Mouse (Mus musculus) forebrain, embryonic 16.5 days (tissue): ENCODE results near the gene Ghrl. TPM values are rescaled to one million over a fixed set of nuclear protein-coding genes. Genes with fewer than 3 reads are reported as not detected.

Experiments used
- ATAC-seq: fragments of 200-750 bp; cut with Nextera tagmentation; 2 replicates; pipeline ENCODE4 v1.8.0; 2017; ENCODE audit warnings: mild to moderate bottlenecking, moderate library complexity
- H3K27ac ChIP-seq: fragments of 300-500 bp; sonication (generic); 2 replicates; pipeline ENCODE4 v1.5.1; 2014; ENCODE audit warnings: low read length, control low read depth
- H3K27me3 ChIP-seq: fragments of 300-500 bp; sonication (generic); replicated peaks from 2 replicates; pipeline ENCODE4 v1.6.1; 2014; ENCODE audit warnings: low read length; ENCODE audit not compliant: control insufficient read depth, insufficient read depth
- H3K36me3 ChIP-seq: fragments of 300-500 bp; sonication (generic); 2 replicates; pipeline ENCODE4 v1.6.1; 2014; ENCODE audit not compliant: control insufficient read depth, insufficient read depth
- H3K4me1 ChIP-seq: fragments of 300-500 bp; sonication (generic); replicated peaks from 2 replicates; pipeline ENCODE4 v1.6.1; 2014; ENCODE audit warnings: low read length; ENCODE audit not compliant: control insufficient read depth, insufficient read depth
- H3K4me2 ChIP-seq: fragments of 300-500 bp; sonication (generic); 2 replicates; pipeline ENCODE4 v1.6.1; 2014; ENCODE audit warnings: mild to moderate bottlenecking, low read length, control low read depth
- H3K4me3 ChIP-seq: fragments of 300-500 bp; sonication (generic); replicated peaks from 2 replicates; pipeline ENCODE4 v1.5.1; 2014; ENCODE audit warnings: mild to moderate bottlenecking, low read length, control low read depth
- H3K9ac ChIP-seq: fragments of 300-500 bp; sonication (generic); replicated peaks from 2 replicates; pipeline ENCODE4 v1.6.1; 2014; ENCODE audit warnings: low read depth, low read length, control low read depth
- H3K9me3 ChIP-seq: fragments of 300-500 bp; sonication (generic); 2 replicates; pipeline ENCODE4 v1.6.1; 2016; ENCODE audit warnings: low read length; ENCODE audit not compliant: control insufficient read depth
- WGBS: fragments of 180-500 bp; shearing (Covaris S2); extraction: QIAGEN DNeasy Blood & Tissue Kit; methylation state at CpG from one replicate; pipeline ENCODE4 v1.1.7; 2014; 5-methylcytosine and 5-hydroxymethylcytosine counted together
- polyA plus RNA-seq: library from polyadenylated mRNA; unstranded; fragments of >200 nt; fragmentation: Nextera tagmentation; extraction: Ambion mirVana; gene quantifications from 2 replicates; pipeline ENCODE4 v1.2.1, GENCODE M21; 2015

Gene Ghrl
- polyA plus RNA-seq, 1 experiment from 2014 or later, result 0.49 TPM

DNA sequence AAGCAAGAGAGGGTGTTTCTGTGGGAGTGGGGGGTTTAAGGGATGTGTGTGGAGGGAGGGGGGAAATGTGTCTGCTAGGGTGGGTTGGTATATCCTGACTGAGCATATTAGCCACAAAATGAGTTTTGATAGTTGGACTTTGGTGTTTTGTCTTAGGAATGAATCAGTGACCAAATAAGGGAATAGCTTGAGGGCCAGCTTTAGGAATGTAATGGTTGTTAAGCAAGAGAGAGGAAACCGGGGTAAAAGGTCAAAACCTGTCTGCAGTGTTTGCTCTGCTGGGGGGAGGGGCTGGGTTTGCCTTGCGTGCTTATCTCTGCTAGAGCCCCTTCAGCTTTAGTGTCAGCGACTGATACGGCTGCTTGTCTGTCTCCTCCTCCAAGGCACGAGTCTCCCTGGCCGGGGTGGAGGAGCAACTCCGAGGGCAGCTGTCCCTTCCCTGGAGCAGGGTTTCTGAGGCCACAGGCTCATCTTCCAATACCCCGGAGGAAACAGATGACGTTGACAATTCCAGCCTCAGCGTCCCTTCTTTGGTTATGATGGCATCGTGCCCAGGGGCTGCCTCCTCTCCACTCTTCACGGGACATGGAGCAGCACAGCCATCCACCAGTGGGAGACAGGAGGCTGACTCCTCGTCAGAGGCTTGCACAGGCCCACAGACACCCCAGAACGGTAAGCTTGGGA, 29.1 kb downstream of the Ghrl start:
- Histone ChIP-seq H3K4me1 (no peaks in the 10 kb centered on the region), H3K4me2 (no peak overlapping the region), H3K9me3 (no peaks in the 10 kb centered on the region), H3K36me3 (no peaks in the 10 kb centered on the region), H3K4me3 (no peak overlapping the region), H3K27me3 (no peaks in the 10 kb centered on the region), H3K9ac (no peak overlapping the region), H3K27ac (no peak overlapping the region)
- WGBS, result 17% methylated on average over 14 of the region's 14 CpGs
- no peak for ATAC-seq

DNA sequence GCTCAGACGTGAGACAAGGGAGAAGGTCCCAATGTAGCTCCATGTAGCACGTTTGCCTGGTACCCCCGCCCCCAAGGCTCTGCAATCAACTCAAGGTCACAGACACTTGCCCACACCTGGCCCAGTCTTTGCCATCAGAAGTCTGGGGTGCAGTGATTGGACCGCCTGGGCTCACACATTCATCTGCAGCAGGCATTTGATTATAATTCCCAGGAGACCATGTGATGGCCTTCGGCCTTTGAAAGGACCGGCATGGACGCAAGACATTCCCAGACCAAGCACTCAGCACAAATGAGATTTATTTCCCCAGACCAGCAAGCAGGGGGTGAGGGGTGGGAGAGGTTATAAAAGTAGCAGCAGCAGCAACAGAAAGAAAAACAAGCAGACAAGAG, 29.7 kb downstream of the Ghrl start:
- Histone ChIP-seq H3K27ac (no peak overlapping the region), H3K27me3 (no peaks in the 10 kb centered on the region), H3K9me3 (no peaks in the 10 kb centered on the region), H3K4me1 (no peaks in the 10 kb centered on the region), H3K36me3 (no peaks in the 10 kb centered on the region), H3K4me3 (no peak overlapping the region), H3K9ac (no peak overlapping the region), H3K4me2 (no peak overlapping the region)
- 43% methylated on average over 7 of the region's 7 CpGs for WGBS
- ATAC-seq, result no peak

DNA sequence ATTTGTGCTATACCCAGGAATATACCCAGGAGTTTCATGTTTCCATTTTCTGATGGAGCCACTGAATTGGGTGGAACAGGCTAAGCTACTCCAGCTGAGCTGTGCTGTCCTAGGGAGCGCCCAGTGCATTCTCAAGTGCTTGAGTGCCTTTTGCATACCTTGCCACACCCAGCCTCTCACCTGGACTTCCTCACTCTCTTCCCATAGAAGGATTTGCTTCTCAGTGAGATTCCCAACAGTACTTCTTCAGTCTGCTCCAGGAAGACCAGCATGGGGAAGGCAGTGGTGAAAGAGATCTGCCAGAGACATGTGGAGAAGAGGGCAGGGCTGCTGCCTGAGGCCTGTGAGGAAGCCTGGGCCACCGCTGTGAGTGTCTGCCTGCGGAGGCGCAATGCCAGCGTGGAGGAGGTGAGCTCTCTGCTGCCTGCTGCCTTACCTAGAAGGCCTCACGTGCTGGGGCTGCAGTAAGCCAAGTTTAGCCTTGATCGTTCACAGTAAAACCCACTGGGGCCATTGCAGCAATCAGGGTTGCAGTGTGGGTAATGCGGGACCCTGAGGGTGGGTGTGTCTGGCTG, 33.0 kb downstream of the Ghrl start:
- no peak overlapping the region for H3K27ac ChIP-seq
- ATAC-seq, result no peak
- no peak overlapping the region for H3K4me3 ChIP-seq
- H3K36me3 ChIP-seq, result no peaks in the 10 kb centered on the region
- WGBS, result 40% methylated on average over 8 of the region's 8 CpGs
- no peak overlapping the region for H3K4me2 ChIP-seq
- H3K9ac ChIP-seq, result no peak overlapping the region
- H3K4me1 ChIP-seq, result no peaks in the 10 kb centered on the region
- H3K9me3 ChIP-seq, result no peaks in the 10 kb centered on the region
- no peaks in the 10 kb centered on the region for H3K27me3 ChIP-seq

DNA sequence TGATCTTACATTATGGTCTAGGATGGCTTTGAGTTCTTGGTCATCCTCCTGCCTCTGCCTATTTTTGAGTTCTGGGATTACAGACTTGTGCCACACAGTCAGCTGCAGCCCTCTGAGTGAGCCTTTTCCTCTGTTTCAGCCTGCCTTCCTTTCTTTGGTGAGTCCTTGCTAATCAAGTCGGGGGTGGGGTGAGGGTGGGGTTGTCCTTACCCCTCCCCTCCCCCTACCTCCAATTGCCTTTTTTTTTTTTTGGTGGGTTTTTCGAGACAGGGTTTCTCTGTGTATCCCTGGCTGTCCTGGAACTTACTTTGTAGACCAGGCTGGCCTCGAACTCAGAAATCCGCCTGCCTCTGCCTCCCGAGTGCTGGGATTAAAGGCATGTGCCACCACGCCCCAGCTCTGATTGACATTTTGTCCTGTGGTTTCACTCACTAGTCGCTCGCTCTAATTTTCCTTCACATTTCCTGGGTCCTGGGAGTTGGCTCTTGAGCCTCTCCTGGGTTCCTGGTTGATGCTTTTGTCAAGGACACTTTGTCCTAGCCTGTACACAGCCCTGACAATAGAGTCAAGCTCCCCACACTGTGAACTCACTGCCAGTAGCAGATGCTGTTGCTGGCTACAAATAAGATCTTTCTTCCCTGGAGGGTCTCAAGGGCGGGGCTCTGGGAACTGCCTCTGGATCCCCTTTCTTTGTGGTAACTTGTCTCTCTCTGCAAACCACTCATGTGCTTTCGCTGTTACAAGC, 36.4 kb downstream of the Ghrl start:
- Histone ChIP-seq H3K27me3 (no peaks in the 10 kb centered on the region), H3K9ac (no peak overlapping the region), H3K4me1 (no peaks in the 10 kb centered on the region), H3K27ac (no peak overlapping the region), H3K4me3 (no peak overlapping the region), H3K9me3 (no peaks in the 10 kb centered on the region), H3K36me3 (no peaks in the 10 kb centered on the region), H3K4me2 (no peak overlapping the region)
- 86% methylated on average over 10 of the region's 10 CpGs for WGBS
- no peak for ATAC-seq

DNA sequence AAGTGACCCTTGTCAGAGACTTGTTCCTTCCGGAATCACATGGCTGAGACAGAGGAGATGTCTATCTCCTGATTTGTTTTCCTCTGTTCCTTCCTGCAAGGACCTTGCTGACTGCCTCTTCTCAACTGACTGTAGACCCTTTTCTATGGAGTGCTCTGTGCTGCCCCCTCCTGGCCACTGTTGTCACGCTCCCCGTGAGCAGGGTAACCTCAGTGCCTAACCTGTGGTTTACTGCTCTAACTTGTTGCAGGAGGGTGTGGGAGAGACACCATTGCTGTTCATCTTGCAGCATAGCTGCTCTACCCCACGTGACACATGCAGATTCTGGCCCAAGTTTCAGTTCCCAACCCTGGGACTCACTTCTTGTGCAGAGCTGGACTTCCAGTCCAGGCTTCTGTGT, 38.4 kb downstream of the Ghrl start:
- no peaks in the 10 kb centered on the region for H3K36me3 ChIP-seq
- H3K4me1 ChIP-seq, result no peaks in the 10 kb centered on the region
- no peak overlapping the region for H3K27ac ChIP-seq
- H3K4me2 ChIP-seq, result no peak overlapping the region
- H3K9me3 ChIP-seq, result no peaks in the 10 kb centered on the region
- H3K4me3 ChIP-seq, result no peak overlapping the region
- no peaks in the 10 kb centered on the region for H3K27me3 ChIP-seq
- no peak overlapping the region for H3K9ac ChIP-seq
- WGBS, result 30% methylated on average over 4 of the region's 4 CpGs
- ATAC-seq, result no peak

DNA sequence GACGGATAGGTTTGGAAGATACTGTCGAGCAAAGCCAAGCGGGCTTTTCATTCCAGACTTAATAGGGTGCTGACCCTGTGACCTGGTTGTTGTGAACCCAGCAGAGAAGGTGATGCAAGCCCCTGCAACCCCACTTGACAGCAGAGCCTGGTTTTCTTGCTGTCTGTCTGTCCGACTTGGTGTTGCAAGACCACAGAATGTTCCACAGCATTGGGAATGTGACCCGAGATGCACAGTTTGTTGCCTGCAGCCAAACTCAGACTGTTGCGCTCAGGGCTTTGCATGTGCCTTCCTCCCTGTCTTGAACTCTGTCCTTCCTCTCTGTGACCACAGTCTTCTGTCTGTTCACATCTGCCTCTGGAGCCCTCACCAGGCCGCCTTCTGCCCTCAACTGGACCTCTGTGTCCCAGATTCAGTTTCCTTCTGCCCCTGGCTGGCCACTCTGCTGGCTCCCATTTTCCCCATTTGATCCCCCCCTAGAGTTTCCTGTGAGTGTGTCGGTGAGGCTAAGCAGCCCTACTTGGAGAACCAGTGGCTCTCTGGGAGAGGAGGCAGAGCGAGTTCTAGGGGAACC, 39.6 kb downstream of the Ghrl start:
- Histone ChIP-seq H3K9me3 (no peaks in the 10 kb centered on the region), H3K27ac (no peak overlapping the region), H3K4me2 (no peak overlapping the region), H3K4me1 (no peaks in the 10 kb centered on the region), H3K27me3 (no peaks in the 10 kb centered on the region), H3K4me3 (no peak overlapping the region), H3K9ac (no peak overlapping the region), H3K36me3 (no peaks in the 10 kb centered on the region)
- WGBS, result 91% methylated on average over 9 of the region's 9 CpGs
- no peak for ATAC-seq

DNA sequence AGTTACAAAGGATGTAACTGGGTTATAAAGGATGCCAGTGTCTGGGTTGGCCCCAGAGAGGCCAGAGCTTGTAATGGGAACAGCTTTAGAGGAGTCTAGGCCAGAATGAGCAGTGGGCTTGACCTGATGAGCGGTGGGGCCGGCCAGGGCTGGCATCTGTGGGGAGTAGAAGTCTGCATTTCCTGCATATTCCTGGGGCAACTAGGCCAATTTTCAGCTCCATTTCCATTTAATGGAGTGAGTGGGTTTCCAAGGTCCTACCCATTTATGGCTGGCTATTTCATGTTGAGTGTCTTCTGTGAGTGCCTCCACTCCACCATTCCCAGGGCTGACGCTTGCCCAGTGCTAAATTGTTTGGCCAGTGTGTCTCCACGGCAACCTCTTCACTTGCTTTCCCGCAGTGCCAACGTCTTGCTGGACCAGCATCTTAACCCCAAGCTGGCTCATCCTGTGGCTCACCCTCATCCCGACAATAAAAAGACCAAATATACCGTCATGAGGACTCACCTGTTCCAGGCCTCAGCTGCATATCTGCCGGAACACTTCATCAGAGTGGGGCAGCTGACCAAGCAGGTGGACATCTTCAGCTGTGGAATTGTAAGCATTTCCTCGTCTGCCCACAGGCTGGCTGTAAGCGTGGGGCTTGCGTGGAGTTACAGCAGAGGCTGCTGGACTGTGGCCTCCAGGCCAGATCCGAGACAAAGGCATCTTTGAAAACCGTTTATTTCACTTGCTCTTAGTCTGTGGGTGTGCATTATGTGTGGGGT, 41.3 kb downstream of the Ghrl start:
- H3K36me3 ChIP-seq, result no peaks in the 10 kb centered on the region
- H3K4me2 ChIP-seq, result no peak overlapping the region
- H3K27ac ChIP-seq, result no peak overlapping the region
- no peak overlapping the region for H3K4me3 ChIP-seq
- WGBS, result 74% methylated on average over 14 of the region's 14 CpGs
- ATAC-seq, result no peak
- H3K9ac ChIP-seq, result no peak overlapping the region
- H3K27me3 ChIP-seq, result no peaks in the 10 kb centered on the region
- no peaks in the 10 kb centered on the region for H3K4me1 ChIP-seq
- no peaks in the 10 kb centered on the region for H3K9me3 ChIP-seq

DNA sequence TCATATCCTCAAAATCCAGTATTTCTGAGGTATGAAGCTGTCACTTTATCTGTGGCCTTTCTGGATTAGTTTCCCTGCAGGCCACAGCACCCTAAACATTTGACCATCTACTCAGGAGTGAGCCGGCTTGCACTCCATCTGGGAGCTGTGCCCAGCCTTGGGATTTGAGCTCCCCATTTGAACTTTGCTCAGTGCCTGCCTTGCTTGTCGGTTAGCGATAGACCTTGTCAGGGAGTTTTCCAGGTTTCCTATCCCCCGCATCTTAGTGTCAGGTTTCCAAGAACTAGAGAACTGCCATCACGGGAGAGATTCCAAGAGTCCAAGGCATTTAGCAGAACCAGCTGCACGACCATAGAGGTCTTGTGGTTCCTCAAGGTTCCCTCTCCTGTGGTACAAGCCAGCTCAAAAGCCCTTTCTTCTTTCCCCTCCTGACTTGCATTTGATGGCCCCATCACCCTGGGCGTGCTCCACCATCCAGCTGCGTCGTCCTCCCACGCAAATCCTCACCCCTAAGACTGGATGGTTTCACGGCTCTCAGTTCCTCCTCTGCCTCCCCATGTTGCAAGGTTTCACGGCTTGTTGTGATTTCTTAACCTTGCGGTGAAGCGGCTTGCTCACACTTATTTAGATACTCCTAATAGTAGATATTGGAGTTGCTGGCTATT, 42.5 kb downstream of the Ghrl start:
- no peaks in the 10 kb centered on the region for H3K27me3 ChIP-seq
- WGBS, result 81% methylated on average over 14 of the region's 14 CpGs
- no peaks in the 10 kb centered on the region for H3K4me1 ChIP-seq
- ATAC-seq, result no peak
- H3K9me3 ChIP-seq, result no peaks in the 10 kb centered on the region
- H3K9ac ChIP-seq, result no peak overlapping the region
- H3K4me3 ChIP-seq, result no peak overlapping the region
- no peaks in the 10 kb centered on the region for H3K36me3 ChIP-seq
- H3K27ac ChIP-seq, result no peak overlapping the region
- H3K4me2 ChIP-seq, result no peak overlapping the region
